Mouse (Mus musculus) kidney, postnatal 25 days (tissue): ENCODE results near the gene Gas2l1.

Source experiments
- DNase-seq, 2 experiments: peaks; one replicate each; pipeline ENCODE4 v3.0.0; 2021; ENCODE audit warnings: mixed read lengths in 2 of 2

The Gas2l1 gene

GRCm38 (mm10) chr11:5064282-5065055 is 658 bp downstream of the Gas2l1 start:
- DNase-seq, result no peak

GRCm38 (mm10) chr11:5063561-5064281 is 1.4 kb downstream of the Gas2l1 start:
- no peak for DNase-seq

GRCm38 (mm10) chr11:5062860-5063505 is 2.1 kb downstream of the Gas2l1 start:
- no peak for DNase-seq

GRCm38 (mm10) chr11:5062326-5062725 is 2.8 kb downstream of the Gas2l1 start:
- peak; percentile 5 to 60 for DNase-seq

GRCm38 (mm10) chr11:5061413-5062139 is 3.6 kb downstream of the Gas2l1 start:
- peak; percentile 94 to 96 for DNase-seq

GRCm38 (mm10) chr11:5060756-5061412 is 4.2 kb downstream of the Gas2l1 start:
- peak in 1 of 2 experiments; percentile 49 for DNase-seq

- peak in 1 of 2 experiments; percentile 10 for DNase-seq
Observed at GRCm38 (mm10) chr11:5059704-5060156, 5.4 kb downstream of the Gas2l1 start.

GRCm38 (mm10) chr11:5059230-5059629 is 5.9 kb downstream of the Gas2l1 start:
- no peak for DNase-seq

GRCm38 (mm10) chr11:5058783-5059182 is 6.3 kb downstream of the Gas2l1 start:
- DNase-seq, result no peak

GRCm38 (mm10) chr11:5057856-5058641 is 7.1 kb downstream of the Gas2l1 start, which contains the start of gene Rasl10a:
TSS of gene Rasl10a (plus strand) at chr11:5058128.
- DNase-seq, result peak; percentile 58 to 82

GRCm38 (mm10) chr11:5057541-5057855 is 7.6 kb downstream of the Gas2l1 start:
- no peak for DNase-seq

- no peak for DNase-seq
Observed at GRCm38 (mm10) chr11:5057064-5057463, 8.1 kb downstream of the Gas2l1 start.

GRCm38 (mm10) chr11:5055945-5056938 is 8.9 kb downstream of the Gas2l1 start:
- no peak for DNase-seq

- DNase-seq, result peak; percentile 31 to 67
Observed at GRCm38 (mm10) chr11:5054874-5055273, 10.3 kb downstream of the Gas2l1 start.

GRCm38 (mm10) chr11:5054151-5054550 is 11.0 kb downstream of the Gas2l1 start:
- no peak for DNase-seq

GRCm38 (mm10) chr11:5052200-5052854 is 12.8 kb downstream of the Gas2l1 start:
- DNase-seq, result no peak

GRCm38 (mm10) chr11:5051629-5052028 is 13.5 kb downstream of the Gas2l1 start:
- DNase-seq, result no peak

GRCm38 (mm10) chr11:5046321-5046926 is 18.7 kb downstream of the Gas2l1 start:
- no peak for DNase-seq
